Mouse (Mus musculus): ENCODE data around the gene Myl12a.
"Not testable (repeated sequence)": the region's sequence is repeated elsewhere in the genome, so short reads cannot be mapped to it uniquely, and the experiment has no call there.

Myl12a gene

GRCm38 (mm10) chr17:70985501-70986354, 16.9 kb downstream of the Myl12a start:
- Histone ChIP-seq H3K4me1 (replicated peaks; ENCODE audit: low read depth, low read length) (peaks cover 84% of the 10 kb centered on the region), H3K4me3 (replicated peaks; ENCODE audit: low read length) (peak overlapping the region; percentile 26; the same call in 1 of the 2 replicates), H3K36me3 (ENCODE audit: insufficient read depth, low read length) (peaks cover 79% of the 10 kb centered on the region), H3K9me3 (ENCODE audit: low read length) (no peaks in the 10 kb centered on the region), H3K27me3 (ENCODE audit: insufficient read depth, low read length) (no peaks in the 10 kb centered on the region)
- TF ChIP-seq NANOG (IDR thresholded peaks at IDR 0.05; ENCODE audit: borderline replicate concordance, low read length) (no peak), CTCF (conservative IDR thresholded peaks at IDR 0.05; ENCODE audit: low read length) (no peak)

GRCm38 (mm10) chr17:70979345-70980223, 23.1 kb downstream of the Myl12a start:
- peaks cover 69% of the 10 kb centered on the region for H3K4me1 ChIP-seq (replicated peaks; ENCODE audit: low read depth, low read length)
- 0 out of 2 replicates have a peak, but pooled peaks have one; percentile 5 for TF ChIP-seq CTCF (conservative IDR thresholded peaks at IDR 0.05; ENCODE audit: low read length)
- no peak for TF ChIP-seq NANOG (IDR thresholded peaks at IDR 0.05; ENCODE audit: borderline replicate concordance, low read length)
- no peaks in the 10 kb centered on the region for H3K27me3 ChIP-seq (ENCODE audit: insufficient read depth, low read length)
- H3K9me3 ChIP-seq (ENCODE audit: low read length): no peaks in the 10 kb centered on the region
- peaks cover 79% of the 10 kb centered on the region for H3K36me3 ChIP-seq (ENCODE audit: insufficient read depth, low read length)
- H3K4me3 ChIP-seq (replicated peaks; ENCODE audit: low read length): 0 out of 2 replicates have a peak overlapping the region, but pooled peaks have one; percentile 10

DNA sequence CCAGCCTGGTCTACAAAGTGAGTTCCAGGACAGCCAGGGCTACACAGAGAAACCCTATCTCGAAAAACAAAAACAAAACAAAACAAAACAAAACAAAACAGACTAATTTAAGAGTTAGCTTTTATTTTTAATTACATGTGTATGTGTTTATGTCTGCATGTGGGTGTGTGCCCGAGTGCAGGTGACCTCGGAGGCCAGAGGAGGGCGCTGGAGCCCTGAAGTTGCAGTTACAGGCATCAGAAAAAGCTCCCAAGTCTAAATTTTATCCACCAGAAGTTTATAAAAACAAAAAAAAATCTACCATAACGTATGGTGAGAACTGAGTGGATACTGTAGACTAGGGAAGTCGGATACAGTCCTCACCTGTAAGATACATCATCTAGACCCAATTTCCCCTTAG, 24.9 kb downstream of the Myl12a start:
- Histone ChIP-seq H3K9me3 (ENCODE audit: low read length) (no peaks in the 10 kb centered on the region), H3K27me3 (ENCODE audit: insufficient read depth, low read length) (no peaks in the 10 kb centered on the region), H3K36me3 (ENCODE audit: insufficient read depth, low read length) (peaks cover 76% of the 10 kb centered on the region), H3K4me3 (replicated peaks; ENCODE audit: low read length) (no peak overlapping the region), H3K4me1 (replicated peaks; ENCODE audit: low read depth, low read length) (peaks cover 60% of the 10 kb centered on the region)
- TF ChIP-seq CTCF (conservative IDR thresholded peaks at IDR 0.05; ENCODE audit: low read length) (peak; percentile 56), POU5F1 (IDR thresholded peaks at IDR 0.05; ENCODE audit: borderline replicate concordance, low read length) (no peak), NANOG (IDR thresholded peaks at IDR 0.05; ENCODE audit: borderline replicate concordance, low read length) (no peak)

DNA sequence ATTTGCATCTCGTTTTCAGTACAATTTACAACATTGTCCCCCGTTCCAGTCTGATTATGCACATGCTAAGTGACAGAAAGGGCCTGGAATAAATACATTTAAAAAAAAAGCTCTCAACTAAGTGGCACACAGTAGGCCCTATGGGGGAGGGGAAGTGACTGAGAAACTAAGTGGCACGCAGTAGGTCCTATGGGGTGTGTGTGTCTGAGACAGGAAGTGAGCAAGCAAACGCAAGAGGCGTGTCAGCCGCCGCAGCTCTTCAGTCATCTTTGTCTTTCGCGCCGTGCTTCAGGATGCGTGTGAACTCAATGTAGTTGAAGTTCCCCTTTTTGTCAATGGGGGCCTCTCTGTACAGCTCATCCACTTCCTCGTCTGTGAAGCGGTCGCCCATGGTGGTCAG, 28.6 kb downstream of the Myl12a start:
- H3K9me3 ChIP-seq (ENCODE audit: low read length); H3K27me3 ChIP-seq (ENCODE audit: insufficient read depth, low read length); H3K4me3 ChIP-seq (replicated peaks; ENCODE audit: low read length): not testable (repeated sequence)
- Histone ChIP-seq H3K36me3 (ENCODE audit: insufficient read depth, low read length) (peaks cover 49% of the 10 kb centered on the region), H3K4me1 (replicated peaks; ENCODE audit: low read depth, low read length) (peaks cover 38% of the 10 kb centered on the region)

- Histone ChIP-seq H3K4me1 (replicated peaks; ENCODE audit: low read depth, low read length) (peaks cover 34% of the 10 kb centered on the region), H3K36me3 (ENCODE audit: insufficient read depth, low read length) (peaks cover 45% of the 10 kb centered on the region), H3K9me3 (ENCODE audit: low read length) (no peaks in the 10 kb centered on the region), H3K27me3 (ENCODE audit: insufficient read depth, low read length) (no peaks in the 10 kb centered on the region), H3K4me3 (replicated peaks; ENCODE audit: low read length) (no peak overlapping the region)
- no peak for TF ChIP-seq CTCF (conservative IDR thresholded peaks at IDR 0.05; ENCODE audit: low read length)
- no peak for TF ChIP-seq NANOG (IDR thresholded peaks at IDR 0.05; ENCODE audit: borderline replicate concordance, low read length)
- no peak for TF ChIP-seq POU5F1 (IDR thresholded peaks at IDR 0.05; ENCODE audit: borderline replicate concordance, low read length)
Observed at GRCm38 (mm10) chr17:70973398-70973797, 29.3 kb downstream of the Myl12a start.

- Histone ChIP-seq H3K27me3 (ENCODE audit: insufficient read depth, low read length) (no peaks in the 10 kb centered on the region), H3K9me3 (ENCODE audit: low read length) (no peaks in the 10 kb centered on the region), H3K4me1 (replicated peaks; ENCODE audit: low read depth, low read length) (peaks cover 38% of the 10 kb centered on the region), H3K36me3 (ENCODE audit: insufficient read depth, low read length) (peaks cover 31% of the 10 kb centered on the region), H3K4me3 (replicated peaks; ENCODE audit: low read length) (no peak overlapping the region)
- TF ChIP-seq CTCF (conservative IDR thresholded peaks at IDR 0.05; ENCODE audit: low read length): no peak
- TF ChIP-seq NANOG (IDR thresholded peaks at IDR 0.05; ENCODE audit: borderline replicate concordance, low read length): no peak
- TF ChIP-seq POU5F1 (IDR thresholded peaks at IDR 0.05; ENCODE audit: borderline replicate concordance, low read length): no peak
Observed at GRCm38 (mm10) chr17:70971206-70971605, 31.5 kb downstream of the Myl12a start.

- no peak; the same call in 1 of the 2 replicates for TF ChIP-seq CTCF (conservative IDR thresholded peaks at IDR 0.05; ENCODE audit: low read length)
- TF ChIP-seq POU5F1 (IDR thresholded peaks at IDR 0.05; ENCODE audit: borderline replicate concordance, low read length): no peak
- no peak for TF ChIP-seq NANOG (IDR thresholded peaks at IDR 0.05; ENCODE audit: borderline replicate concordance, low read length)
- Histone ChIP-seq H3K27me3 (ENCODE audit: insufficient read depth, low read length) (no peaks in the 10 kb centered on the region), H3K4me3 (replicated peaks; ENCODE audit: low read length) (no peak overlapping the region), H3K36me3 (ENCODE audit: insufficient read depth, low read length) (peaks cover 7% of the 10 kb centered on the region), H3K9me3 (ENCODE audit: low read length) (no peaks in the 10 kb centered on the region), H3K4me1 (replicated peaks; ENCODE audit: low read depth, low read length) (peaks cover 28% of the 10 kb centered on the region)
Observed at GRCm38 (mm10) chr17:70968606-70969191, 34.0 kb downstream of the Myl12a start.

DNA sequence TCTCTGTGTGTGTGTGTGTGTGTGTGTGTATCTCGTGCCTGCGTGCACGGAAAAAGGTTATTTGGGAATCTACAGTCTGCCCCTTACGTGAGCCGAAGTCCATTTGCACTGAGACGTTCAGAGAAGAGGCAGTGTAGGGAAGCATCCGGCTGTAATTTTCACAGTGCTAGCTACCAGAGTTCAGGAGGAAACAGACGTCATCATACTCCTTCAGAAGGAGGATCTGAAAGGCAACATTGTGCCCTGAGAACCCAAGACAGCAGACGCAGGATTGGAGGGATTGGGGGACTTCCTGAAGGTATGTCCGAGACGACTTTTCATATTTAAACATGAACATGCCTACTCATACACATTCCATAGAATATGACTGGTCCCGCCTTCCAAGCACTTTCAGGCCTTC, 35.0 kb downstream of the Myl12a start:
- Histone ChIP-seq H3K36me3 (ENCODE audit: insufficient read depth, low read length) (no peaks in the 10 kb centered on the region), H3K4me3 (replicated peaks; ENCODE audit: low read length) (no peak overlapping the region), H3K9me3 (ENCODE audit: low read length) (no peaks in the 10 kb centered on the region), H3K27me3 (ENCODE audit: insufficient read depth, low read length) (no peaks in the 10 kb centered on the region), H3K4me1 (replicated peaks; ENCODE audit: low read depth, low read length) (peaks cover 23% of the 10 kb centered on the region)
- TF ChIP-seq POU5F1 (IDR thresholded peaks at IDR 0.05; ENCODE audit: borderline replicate concordance, low read length) (no peak), CTCF (conservative IDR thresholded peaks at IDR 0.05; ENCODE audit: low read length) (no peak), NANOG (IDR thresholded peaks at IDR 0.05; ENCODE audit: borderline replicate concordance, low read length) (no peak)

All from E14TG2a.4 (cell line).